Mouse (Mus musculus): ENCODE measurements around the gene Fastkd3.
"Not testable (repeated sequence)": the region's sequence is repeated elsewhere in the genome, so short reads cannot be mapped to it uniquely, and the experiment has no call there.

Fastkd3 gene

DNA sequence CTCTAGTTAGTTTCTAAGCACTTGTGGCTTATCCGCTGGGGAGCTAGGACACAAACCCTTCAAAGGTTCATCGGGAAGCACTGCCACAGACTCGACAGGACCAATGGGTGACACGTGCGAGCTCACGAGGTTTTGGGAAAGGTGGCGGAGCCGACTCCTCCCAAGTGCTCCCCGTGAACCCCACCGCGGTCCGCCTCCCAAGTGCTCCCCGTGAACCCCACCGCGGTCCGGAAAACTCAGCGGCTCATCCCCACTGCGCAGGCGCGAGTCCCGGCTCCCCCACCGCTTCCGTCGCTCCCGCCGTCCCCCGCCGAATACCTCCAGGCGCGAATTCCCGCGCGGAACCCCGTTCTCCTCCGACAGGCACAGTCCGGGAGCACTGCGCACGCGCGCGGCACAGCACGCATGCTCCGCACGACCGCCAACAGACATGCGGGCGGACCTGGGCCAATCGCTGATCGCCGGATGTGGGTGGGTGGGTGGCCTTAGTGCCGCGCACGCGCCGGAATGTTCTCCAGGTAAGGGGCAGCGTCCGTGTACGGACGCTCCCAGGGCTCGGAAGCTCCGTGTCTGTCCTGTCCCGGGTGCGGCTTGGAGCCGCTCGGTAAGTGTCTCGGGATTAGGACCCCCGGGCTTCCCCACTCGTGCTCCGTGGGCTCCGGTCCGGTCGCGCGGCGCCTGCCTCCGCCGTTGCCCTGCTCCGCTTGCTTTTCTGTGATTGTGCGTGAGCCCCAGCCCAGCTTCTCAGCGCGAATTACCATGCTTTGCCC is at the start of gene Fastkd3, which contains the start of gene Mtrr:
TSS of gene Fastkd3 (plus strand) at position 488 of the 770 bp plus-strand sequence.
TSS of gene Mtrr (minus strand) at position 403 of the 770 bp plus-strand sequence.
- DNase-seq (ENCODE audit: low spot score in 2 of 2): peak; percentile 94 to 98

DNA sequence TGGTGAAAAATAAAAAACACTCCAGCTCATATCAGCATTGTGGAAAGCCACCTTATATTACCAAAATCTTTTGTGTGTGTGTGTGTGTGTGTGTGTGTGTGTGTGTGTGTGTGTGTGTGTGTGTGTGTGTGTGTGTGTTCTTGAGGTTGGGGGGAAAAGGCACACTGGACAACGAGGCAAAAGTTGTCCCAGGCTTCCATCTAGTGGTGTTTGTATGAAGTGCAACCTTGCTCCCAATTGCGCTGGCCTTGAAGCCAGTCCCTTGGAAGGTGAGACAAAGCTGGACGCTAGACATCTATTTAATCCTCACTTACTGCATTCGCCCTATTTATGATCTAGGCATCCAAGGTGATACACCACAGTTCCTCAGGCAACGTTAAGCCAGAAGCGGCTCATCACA is 28.6 kb upstream of the Fastkd3 start:
- not testable (repeated sequence) for DNase-seq (ENCODE audit: low spot score in 2 of 2)

DNA sequence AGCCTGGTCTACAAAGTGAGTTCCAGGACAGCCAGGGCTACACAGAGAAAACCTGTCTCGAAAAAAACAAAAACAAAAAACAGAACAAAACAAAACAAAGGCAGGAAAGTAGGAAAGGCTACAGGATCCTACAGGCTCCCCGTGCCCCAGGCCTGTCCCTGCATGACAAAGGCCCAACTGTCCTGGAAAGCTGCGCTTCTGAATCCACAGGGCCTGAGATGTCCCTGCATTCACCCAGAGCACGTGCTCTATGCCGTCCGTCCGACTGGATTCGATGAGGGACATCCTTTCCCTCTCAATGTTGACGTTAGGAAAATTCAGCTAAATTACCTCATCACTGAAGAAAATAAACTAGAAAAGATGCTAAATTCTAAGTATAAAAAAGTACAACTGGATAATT is 13.9 kb upstream of the Fastkd3 start:
- DNase-seq (ENCODE audit: low spot score in 2 of 2): no peak

DNA sequence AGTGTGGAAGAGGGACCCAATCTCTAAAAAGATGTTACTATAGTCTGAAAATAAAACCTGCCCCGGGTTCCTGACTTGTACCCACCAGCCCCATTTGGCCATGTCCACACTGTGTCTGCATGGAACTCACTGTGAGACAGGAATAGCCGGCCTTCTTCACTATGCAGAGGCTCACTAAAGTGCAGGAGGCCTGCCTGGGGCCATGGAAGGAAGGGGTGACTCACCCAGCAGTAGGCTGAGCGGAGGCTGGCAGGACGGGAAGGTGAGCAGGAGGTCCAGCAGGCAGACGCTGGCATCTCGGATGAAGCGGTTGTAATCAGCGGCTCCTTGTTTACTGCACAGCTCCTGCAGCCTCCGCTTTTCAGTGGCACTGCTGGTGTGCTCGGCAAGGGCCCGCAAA is 13.5 kb upstream of the Fastkd3 start:
- DNase-seq (ENCODE audit: low spot score in 2 of 2): no peak

DNA sequence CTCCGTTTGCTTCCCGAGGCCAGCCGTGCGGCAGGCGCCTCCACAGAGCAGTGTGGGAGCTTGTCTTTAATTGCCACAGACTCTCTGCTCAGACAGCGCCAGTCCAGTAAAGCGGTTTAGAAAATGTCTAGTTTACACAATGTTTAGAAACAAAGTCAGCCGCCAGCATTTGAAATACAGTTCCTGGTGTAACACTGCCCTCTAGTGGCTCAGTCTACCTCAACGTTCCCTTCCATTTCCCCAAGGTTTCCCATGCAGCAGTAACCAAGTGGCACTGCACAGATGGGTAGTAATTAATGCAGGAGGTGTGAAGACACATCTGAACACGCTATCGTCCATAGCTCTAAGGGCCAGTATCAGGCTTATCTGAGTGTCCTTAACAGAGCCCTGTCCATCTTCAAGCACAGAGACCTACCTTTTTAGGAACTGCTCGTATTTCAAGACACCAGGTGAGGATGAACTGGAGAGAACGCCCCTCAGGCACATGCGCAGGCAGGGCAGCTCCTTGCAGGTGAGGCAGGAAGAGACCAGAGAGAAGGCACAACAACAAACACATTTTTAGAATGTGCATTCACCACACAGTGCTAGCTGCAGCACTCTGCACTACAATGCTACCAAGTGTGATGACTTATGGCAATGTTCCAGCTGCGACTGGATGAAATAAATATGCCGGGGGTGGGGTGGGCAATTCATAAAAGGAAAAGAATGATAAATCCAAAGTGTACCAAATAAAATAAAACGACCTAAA is 12.3 kb upstream of the Fastkd3 start:
- DNase-seq (ENCODE audit: low spot score in 2 of 2): peak; percentile 20 to 44

DNA sequence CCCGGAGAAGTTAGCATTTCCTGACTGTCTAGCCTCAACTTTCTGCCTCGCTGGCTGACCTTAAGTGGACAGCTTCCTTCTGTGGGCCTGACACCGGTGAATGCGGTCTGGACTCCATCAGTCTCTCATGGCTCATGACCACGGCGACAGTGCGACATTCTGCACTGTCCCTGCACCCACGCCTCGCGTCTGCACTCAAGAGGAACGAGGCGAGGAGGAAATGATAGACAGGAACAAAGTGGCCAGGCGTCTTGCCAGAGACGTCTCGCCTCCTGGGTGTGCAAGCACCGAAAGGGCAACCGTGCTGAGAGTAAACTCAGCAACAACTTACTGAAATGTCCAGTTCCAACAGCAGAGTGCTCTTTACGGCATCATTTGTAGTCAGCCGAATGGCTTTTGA is 9.8 kb upstream of the Fastkd3 start:
- DNase-seq (ENCODE audit: low spot score in 2 of 2): no peak

DNA sequence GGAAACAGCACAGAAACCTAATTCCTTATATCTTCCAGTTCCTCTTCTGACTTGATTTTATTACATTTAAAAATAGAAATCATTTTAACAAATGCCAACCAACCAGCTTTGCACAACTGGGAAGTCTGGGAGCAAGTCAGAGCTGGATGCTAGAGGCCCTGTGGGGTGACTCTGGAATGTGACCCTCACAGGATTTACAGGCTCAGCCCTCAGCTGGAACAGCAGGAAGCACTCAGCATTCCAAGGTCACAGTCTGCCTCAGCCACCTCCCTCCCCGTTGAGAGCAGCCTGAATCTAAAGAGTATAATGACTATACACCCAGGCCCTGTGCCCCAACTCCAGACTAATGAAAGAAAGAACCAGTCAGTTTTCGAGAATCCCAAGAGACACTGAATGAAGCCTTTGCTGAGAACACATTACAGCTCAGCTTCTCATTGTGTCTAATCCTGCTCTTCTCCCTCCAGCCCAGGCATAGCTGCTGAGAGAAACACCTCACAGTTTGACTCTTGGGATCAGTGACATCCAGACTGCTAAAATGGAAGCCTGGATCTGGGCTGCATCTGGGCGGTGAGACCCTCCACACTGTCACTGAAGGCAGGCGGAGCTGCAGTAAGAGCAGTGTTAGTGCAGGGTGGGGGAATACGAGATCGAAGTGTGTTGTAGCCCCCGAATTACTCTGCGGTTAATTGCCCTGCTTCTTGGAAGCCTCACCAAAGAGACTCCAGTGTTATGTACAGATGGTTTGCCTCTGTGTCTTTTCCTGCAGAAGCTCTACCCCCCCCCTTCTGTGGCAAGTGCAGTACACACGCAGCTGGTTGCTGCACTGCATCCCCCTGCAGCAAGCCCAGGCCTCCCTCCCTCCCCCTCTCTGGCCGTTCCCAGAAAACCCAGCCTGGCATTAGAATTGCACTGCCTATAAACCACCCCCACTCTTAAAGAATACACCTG is 8.8 kb upstream of the Fastkd3 start:
- no peak for DNase-seq (ENCODE audit: low spot score in 2 of 2)

DNA sequence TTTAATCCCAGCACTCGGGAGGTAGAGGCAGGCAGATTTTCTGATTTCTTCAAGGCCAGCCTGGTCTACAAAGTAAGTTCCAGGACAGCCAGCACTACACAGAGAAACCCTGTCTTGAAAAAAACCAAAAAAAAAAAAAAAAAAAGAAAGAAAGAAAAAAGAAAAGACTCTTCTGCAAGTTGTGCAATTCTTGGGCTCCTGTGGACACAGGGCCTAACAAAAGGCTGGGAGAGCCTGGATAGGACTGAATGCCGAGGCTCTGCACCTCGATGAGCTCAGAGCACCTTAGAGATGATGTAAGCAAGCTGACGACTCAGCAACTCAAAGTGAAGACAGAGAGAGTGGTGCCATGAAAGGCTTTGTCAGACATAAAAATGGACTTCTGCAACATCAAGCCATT is 7.6 kb upstream of the Fastkd3 start:
- no peak for DNase-seq (ENCODE audit: low spot score in 2 of 2)

DNA sequence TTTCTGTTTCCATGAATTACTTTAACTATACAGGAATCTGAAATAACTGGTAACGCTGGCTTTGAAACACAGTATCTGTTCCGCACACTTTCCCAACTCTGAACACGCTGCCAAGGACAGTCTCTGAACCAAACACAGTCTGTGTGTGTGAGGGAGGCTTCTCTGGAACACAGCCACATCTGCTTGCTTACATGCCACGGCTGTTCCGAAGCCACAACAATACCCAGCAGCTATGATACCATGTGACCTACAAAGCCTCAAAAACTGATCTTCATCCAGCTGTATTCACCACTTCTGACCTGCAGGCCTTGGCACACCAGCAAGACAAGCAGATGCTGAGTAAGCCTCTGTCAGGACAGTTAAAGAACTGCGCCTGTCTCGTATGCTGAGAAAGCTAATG is 4.1 kb upstream of the Fastkd3 start:
- peak in 1 of 2 experiments; percentile 37 for DNase-seq (ENCODE audit: low spot score in 2 of 2)

DNA sequence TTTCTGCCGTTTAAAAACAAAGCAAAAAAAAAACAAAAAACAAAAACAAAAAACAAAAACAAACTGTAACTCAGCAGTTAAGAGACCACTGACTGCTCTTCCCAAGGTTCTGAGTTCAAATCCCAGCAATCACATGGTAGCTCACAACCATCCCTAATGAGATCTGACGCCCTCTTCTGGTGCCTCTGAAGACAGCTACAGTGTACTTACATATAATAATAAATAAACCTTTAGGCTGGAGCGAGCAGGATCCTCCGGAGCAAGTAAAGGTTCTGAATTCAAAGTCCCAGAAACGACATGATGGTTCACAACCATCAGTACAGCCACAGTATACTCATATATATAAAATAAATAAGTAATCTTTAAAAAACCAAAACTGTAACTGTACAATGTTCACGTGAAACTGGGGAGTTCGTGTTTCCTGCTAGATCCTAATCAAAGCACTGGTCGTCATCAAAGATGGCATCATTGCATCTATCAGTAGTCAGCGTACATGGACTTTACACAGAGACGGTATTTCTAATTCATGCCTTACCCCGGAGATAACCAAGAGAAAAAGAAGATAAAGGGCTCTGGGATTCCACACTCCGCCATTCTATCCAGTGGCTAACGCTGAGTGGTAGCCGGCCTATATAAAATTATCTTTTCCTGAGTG is 821 bp upstream of the Fastkd3 start:
- no peak for DNase-seq (ENCODE audit: low spot score in 2 of 2)

DNA sequence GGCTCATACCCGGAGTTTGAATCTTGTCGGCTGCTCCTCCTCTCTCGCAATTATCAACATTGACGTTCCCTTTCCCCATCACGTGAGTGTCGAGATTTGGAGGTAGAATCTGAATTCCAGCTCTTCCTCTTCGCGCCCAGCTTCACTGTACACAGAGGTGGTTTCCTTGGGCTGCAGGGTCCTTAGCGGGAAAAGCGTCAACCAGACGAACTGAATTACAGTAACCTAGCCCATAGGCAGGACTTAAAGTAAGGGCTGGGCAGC is 415 bp downstream of the Fastkd3 start:
- no peak for DNase-seq (ENCODE audit: low spot score in 2 of 2)

DNA sequence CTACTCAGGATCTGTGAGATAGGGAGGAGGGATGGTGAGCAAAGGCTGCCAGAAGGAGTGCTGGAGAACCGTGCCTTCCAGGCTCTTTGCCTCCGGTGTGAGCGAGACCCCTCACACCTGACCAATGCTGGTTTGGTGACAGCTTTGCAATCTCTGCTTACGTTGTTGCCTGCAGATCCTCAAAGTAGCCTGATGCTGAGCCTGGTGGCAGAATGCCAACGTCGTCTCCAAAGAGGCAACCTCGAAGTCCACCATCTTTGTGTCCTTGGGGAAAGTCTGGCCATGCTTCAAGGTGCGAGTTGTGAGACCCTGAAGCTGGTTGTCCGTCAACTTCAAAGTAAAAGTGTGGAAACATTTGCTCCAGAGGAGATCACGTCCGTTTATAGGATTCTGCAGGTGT is 1.9 kb downstream of the Fastkd3 start:
- DNase-seq (ENCODE audit: low spot score in 2 of 2): no peak

DNA sequence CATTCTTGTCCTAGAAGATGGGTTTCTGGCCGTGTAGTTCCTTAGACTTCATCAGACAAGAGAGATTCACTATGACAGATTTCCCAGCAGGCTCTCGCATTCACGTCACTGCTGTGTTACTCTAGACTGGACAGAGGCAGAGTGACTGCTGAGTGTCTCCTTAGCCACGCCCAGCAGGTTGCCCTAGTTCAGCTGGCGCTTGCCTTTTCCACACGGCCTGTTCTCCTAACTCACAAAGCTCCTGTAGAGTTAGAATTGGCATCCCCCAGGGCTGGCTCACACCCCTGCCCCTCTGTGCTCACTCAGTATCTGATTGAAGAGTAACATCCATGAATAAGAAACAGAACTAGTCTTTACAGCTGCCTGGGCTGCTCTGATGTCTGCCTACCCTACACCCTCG is 3.4 kb downstream of the Fastkd3 start:
- DNase-seq (ENCODE audit: low spot score in 2 of 2): no peak

DNA sequence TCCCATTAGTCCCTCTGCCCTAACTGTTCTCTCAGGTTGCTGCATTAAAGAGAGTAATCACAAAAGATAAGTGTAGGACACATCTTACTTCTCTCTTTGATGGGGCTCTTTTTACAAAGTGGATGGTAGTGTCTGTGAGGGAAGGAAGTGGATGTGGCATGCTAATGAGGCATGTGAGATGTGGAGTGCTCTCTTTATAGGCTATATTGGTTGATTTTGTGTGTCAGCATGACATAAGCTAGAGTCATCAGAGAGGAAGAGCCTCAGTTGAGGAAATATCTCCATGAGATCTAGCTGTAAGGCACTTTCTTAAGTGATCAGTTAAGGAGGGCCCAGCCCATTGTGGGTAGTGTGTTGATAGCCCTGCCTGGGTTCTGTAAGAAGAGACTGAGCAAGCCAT is 6.3 kb downstream of the Fastkd3 start:
- DNase-seq (ENCODE audit: low spot score in 2 of 2): no peak

DNA sequence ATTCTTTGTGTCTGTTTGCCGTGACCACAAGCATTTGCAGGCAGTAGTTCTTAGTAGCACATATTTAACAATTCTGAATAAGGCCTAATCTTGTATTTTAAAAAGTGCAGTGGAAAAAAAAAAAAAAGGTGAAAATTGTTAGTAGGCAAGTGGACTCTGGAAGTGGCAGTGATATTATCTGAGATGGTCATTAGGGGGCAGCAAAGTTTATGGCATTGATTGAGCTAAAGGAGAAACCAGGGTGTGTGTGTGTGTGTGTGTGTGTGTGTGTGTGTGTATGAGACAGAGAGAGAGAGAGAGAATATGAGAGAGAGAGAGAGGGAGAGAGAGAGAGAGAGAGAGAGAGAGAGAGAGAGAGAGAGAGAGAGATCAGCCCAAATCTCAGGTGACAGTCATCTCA is 11.8 kb downstream of the Fastkd3 start:
- DNase-seq (ENCODE audit: low spot score in 2 of 2): no peak

DNA sequence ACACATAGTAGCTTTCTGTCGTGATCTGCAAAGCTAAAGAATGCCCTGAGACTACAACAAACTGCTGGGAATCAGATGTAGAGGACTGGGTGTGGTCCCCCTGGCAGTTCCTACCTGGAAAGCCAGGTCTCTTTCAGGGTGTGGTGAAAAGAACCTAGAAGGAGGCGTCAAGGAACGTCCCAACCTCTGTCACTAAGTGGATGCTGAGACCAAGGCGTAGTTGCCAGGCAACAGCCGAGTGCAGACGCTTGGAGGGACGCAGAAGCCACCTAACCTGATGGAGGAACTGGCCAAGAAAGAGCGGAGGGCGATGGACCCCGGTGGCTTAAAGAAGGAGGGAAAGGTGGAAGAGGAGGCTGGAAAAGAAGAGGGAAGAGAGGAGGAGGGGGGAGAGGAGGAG is 15.2 kb downstream of the Fastkd3 start, which contains the start of gene 1700001L19Rik:
TSS of gene 1700001L19Rik (plus strand) at position 223 of the 400 bp plus-strand sequence.
- no peak for DNase-seq (ENCODE audit: low spot score in 2 of 2)

DNA sequence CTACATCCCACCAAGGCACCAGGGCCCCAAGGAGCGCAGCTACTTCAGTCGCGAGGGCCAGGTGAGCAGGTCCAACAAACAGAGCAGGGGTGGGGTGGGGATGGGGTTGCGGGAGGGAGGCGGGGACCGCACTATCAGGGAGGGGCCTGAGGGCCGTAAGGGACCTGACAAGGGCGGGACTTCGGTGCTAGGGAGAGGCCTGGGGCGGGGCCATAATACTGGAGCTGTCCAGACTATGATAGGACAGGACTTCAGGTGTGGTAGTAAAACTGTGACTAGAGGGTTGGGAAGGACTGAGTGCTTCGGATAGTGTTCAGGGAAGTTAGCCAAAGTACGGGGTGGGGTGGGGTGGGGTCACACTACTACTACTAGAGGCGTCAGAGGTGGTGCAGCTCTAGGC is 15.6 kb downstream of the Fastkd3 start:
- no peak for DNase-seq (ENCODE audit: low spot score in 2 of 2)

DNA sequence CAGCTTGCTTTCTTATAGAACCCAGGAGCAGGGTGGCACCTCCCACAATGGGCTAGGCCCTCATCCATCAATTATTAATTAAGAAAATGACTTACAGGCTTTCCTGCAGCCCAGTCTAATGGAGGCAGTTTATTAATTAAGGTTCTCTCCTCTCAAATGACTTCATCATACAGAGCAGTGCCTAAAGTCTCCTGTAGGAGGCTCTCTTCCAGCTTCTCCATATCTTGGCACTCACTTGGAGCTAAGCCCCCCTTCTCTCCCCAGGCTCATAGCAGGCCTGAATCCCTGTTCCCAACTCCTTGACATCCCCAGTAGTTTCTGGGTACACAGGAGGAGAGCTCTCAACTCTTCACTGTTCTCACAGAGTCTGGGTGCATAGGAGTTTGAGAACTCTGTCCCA is 16.9 kb downstream of the Fastkd3 start:
- DNase-seq (ENCODE audit: low spot score in 2 of 2): no peak

DNA sequence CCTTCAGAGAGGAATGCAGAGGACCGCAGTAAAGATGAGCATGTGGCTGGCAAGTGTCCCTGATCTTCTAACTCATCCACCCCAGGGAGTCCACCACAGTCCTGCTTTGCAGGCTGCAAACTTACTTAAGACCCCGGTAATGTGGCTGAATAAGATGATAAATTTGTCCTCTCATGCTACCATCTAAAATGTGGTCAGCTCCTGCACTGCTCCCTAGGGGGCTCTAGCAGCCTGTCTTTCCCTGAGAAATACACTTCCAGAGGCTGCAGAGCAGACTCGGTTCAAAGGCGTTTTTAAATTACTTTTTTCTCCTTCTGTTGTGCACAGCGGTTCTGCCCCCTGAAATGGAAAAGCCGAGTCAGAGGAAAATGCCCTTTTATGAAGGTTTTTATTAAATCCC is 19.1 kb downstream of the Fastkd3 start:
- DNase-seq (ENCODE audit: low spot score in 2 of 2): peak in 1 of 2 experiments; percentile 5

DNA sequence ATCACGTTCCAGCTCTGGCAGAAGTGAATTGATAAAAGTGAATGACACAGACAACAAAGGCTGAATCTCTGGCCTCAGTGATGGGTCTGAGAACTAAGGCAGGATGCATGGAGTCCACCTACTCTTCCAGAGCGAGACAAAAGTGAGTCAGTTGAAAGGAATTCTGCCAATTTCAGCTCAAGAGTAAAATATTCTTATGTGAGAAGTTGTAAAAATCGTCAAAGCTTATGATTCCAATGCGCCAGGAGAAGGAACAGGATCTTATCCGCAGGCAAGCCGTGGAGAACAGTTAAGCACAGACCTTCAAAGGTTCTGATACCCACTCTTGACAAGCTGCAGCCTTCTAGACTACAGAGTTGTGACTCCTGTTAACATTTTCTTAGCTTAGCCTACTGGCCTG is 21.1 kb downstream of the Fastkd3 start:
- no peak for DNase-seq (ENCODE audit: low spot score in 2 of 2)

DNA sequence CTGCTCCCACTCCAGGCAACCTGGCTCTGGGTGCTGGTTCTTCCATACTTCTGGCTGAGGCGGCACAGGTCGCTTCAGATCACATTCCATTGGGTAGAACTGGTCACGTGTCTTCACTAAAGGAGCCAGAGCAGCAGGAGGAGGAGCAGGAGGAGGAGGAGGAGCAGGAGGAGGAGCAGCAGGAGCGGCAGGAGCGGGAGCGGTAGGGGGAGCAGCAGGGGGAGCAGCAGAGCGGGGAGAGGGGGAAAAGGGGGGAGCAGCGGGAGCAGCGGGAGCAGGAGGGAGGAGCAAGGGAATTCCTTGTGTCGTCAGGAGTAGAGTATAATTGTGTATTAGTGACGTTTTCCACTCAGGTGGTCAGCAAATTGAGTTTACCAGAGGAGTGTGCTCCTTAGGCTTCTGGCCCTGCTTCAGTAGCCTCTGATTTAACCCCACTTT is 23.7 kb downstream of the Fastkd3 start:
- DNase-seq (ENCODE audit: low spot score in 2 of 2): peak in 1 of 2 experiments; percentile 9
